Mouse (Mus musculus) urinary bladder, postnatal 10 days (tissue): ENCODE results near the gene Ech1.

Experiments used
- DNase-seq: peaks from one replicate; pipeline ENCODE4 v3.0.0; 2022; ENCODE audit warnings: low spot score

Gene Ech1

GRCm38 (mm10) chr7:28820358-28821260 is 4.4 kb upstream of the Ech1 start:
- DNase-seq: no peak

- no peak for DNase-seq
Observed at GRCm38 (mm10) chr7:28821261-28821831, 3.7 kb upstream of the Ech1 start.

- no peak for DNase-seq
Observed at GRCm38 (mm10) chr7:28822556-28822955, 2.5 kb upstream of the Ech1 start.

DNA sequence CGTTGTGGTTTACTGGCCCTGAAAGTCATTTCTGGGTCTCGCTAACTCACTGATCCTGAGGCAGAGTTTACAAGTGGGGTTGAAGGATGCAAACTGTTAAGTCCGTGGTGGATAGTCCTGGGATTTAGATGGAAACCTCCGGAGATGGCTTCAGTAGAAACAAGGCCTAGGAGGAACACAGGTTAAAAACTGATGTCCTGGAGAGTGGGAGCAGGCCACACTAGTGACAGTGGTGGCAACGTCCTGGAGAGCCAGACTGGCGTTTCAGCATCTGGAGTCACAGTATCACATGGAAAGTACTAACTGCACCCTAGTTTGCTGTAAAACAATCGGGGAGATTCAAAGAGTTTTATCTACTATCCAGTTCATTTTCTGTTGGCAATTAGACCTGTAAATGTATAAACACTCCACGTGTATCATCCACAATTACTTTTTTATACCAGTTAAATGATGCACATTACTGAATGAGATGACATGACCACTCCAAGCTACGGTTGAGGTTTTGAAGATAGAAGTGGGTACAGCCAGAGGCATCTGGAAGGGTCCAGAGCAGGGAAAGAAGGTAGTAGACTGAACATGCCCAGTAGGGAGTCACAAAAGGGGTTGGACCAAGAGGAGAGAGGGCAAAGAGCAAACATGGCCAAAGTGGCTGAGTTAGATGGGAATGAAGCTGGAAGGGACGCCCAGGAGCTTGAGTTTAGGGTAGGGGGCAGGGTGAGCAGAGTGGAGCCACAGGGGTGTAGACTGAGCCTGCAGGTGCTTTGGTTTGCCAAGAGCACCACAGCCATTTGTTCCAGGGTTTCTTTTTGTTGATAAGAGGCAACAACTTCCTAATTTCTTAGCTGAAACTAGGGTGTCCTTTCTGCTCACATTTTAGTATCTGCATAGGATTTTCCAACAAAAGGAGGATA is 1.8 kb upstream of the Ech1 start:
- DNase-seq: no peak

DNA sequence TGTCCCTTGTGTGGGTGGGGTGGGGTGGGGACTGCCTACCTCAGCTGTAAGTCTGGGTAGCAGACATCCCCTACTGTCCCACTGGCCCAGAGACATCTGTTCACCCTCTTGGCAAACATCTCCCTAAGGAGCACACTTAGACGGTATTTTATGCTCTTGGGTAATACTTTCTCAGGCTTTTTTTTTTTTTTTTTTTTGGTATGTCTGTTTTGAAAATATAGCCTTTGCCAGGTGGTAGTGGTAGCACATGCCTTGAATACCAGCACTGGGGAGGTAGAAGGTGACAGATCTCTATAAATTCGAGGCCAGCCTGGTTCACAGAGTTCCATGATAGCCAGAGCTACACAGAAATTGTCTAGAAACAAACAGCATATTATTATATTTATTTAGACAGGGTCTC is 1.1 kb upstream of the Ech1 start:
- no peak for DNase-seq

DNA sequence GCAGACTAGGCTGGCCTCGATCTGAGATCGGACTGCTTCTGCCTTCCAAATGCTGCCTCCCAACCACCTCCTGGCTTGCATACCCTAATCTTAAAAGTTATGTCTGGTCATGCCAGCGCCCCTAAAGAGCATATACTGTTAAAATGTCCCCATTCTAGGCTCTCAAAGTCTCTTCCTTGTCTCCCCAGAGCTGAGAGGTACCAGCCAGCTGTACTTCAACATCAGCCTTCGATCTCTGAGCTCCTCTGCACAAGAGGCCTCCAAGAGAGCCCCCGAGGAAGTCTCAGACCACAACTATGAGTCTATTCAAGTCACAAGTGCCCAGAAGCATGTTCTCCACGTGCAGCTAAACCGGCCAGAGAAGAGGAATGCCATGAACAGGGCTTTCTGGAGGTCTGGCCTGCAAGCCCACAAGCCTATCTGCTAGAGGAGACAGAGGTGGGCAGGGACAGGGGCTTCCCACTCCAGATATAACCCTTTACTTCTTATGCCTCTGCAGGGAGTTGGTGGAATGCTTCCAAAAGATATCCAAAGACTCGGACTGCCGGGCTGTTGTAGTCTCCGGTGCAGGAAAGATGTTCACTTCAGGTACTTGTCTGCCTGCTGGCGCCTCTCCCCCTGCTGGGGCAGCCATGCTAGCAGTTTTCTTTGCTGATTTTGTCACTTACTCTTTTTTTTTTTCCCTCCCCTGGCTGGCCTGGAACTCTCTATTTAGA is 827 bp downstream of the Ech1 start:
- no peak for DNase-seq

- no peak for DNase-seq
Observed at GRCm38 (mm10) chr7:28826402-28826772, 1.4 kb downstream of the Ech1 start.

DNA sequence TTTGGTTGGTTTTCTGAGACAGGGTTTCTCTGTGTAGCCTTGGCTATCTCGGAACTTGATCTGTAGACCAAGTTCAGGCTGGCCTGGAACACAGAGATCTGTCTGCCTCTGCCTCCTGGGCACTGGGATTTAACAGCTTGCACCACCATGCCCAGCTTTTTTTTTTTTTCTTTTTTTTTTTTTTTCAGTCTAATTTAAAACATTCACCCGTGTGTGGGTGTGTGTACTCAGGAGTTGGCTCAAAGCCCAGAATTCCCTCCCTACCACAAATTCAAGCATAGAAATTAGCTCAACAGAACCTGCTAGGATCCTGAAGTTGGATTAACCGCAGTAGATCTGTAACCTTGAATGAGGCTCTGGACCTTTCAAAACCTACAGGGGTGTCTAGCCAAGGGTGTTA is 2.3 kb downstream of the Ech1 start:
- DNase-seq: no peak

DNA sequence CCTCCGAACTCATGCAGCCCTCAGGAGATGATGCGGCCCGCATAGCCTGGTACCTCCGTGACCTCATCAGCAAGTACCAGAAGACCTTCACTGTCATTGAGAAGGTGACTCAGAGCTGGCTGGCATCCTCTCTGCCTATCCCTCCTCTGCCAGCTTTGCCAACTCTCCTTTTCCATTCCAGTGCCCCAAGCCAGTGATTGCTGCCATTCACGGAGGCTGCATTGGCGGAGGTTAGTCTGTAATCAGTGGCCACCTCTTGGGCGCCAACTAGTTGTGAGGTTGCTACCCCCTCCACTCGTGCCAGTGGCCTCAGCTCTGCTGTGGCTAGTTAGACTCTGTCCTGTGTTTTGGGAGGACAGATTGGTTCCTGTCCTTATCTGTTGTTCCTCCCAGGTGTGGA is 4.8 kb downstream of the Ech1 start:
- DNase-seq: no peak

GRCm38 (mm10) chr7:28830981-28831380 is 6.0 kb downstream of the Ech1 start:
- DNase-seq: no peak

DNA sequence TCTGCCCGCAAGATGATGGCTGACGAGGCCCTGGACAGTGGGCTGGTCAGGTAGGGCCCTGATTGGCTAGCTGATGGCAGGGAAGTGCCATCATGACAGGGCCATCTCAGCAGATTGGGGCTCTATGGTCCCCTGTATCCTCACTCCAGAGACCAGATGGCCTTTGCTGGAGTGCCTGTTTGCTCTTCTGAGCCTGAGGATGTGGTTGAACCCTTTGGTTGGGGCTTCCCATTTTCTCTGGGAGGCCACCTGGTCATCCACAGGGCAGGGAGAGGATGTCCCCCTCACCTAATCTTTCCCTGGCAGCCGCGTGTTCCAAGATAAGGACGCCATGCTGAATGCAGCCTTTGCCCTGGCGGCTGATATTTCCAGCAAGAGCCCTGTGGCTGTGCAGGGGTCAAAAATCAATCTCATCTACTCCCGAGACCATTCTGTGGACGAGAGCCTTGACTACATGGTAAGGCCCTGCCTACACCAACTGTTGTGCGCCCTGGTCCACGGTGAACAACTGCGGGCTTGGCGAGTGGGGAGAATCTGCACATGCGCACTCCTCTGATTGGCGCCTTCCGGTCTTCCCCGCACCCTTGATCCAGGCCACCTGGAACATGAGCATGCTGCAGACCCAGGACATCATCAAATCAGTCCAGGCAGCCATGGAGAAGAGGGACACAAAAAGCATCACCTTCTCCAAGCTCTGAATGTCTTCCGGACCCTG is 6.6 kb downstream of the Ech1 start:
- no peak for DNase-seq

- no peak for DNase-seq
Observed at GRCm38 (mm10) chr7:28832137-28832536, 7.1 kb downstream of the Ech1 start.

DNA sequence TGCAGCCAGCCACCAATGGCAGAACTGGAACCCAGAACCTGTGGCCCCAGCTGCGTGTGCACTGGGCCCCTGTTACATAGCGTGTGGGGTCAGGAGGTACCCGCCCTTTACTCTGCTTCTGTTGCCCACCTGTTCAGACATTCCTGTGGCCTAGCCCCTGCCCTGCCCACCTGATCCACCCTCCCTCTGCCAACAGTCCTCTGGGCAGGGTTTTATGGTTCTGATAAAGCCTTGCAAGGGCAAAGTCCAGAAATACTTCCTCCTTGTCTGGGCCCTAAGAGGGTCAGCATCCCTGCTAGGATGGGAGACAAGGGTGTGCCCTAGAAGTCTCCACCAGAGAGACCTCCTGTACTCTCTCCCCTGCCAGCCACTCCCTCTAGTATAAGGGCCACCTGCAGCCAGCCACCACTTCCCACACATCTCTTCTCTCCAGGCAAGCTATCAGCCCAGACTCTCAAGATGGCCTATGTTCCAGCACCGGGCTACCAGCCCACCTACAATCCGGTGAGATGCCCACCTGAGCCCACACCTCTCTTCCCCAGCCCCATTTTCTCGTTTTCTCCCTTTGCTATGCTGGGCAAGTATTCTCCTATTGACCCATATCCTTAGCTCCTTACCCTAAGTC is 8.8 kb downstream of the Ech1 start, which contains the start of gene Lgals4:
Gene Lgals4 (plus strand): TSS at position 132 of the 625 bp plus-strand sequence.
- no peak for DNase-seq

GRCm38 (mm10) chr7:28836936-28837335 is 11.9 kb downstream of the Ech1 start:
- DNase-seq: no peak

GRCm38 (mm10) chr7:28838331-28838730 is 13.3 kb downstream of the Ech1 start:
- no peak for DNase-seq

DNA sequence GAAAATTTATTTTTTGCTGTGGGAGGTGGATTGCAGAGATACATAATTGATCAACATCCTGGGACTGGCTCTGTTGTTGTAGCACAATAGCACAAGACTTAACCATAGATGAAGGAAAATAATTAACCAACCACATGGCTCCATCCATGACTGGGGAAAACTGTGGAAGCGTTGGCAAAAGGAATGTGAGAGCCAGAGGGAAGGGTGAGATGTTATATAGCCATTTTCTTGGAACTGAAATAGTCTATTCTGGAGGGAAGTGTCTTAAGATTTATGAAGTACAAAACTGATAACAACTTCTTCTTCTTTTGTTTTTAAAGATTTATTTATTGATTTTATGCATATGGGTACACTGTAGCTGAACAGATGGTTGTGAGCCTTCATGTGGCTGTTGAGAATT is 22.3 kb downstream of the Ech1 start:
- DNase-seq: no peak

DNA sequence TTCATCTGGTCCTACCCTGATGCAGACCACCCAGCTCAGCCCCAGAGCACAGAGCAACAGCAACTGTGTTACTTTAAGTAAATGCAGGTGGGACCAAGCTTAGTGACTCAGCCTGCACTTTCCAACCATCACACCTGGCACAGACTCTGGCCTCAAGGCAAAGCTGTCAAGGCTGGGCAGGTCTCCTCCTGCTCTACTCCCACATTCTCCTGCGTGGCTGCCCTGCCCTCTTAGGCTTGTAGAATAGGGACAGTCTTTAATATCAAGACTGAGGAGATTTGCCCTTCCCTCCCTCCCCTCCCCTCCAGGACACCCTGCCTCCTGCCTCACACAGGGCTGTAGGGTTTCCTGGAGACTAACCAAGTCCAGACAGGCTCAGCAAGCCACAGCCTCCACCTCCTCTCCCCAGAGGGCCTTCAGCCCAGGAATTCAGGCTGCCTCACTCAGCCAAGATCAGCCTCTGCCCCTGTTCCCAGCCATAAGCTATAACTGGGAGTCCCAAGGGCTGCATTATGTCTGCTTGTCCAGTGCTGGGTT is 24.8 kb downstream of the Ech1 start:
- DNase-seq: no peak

- no peak for DNase-seq
Observed at GRCm38 (mm10) chr7:28850642-28851041, 25.6 kb downstream of the Ech1 start.

DNA sequence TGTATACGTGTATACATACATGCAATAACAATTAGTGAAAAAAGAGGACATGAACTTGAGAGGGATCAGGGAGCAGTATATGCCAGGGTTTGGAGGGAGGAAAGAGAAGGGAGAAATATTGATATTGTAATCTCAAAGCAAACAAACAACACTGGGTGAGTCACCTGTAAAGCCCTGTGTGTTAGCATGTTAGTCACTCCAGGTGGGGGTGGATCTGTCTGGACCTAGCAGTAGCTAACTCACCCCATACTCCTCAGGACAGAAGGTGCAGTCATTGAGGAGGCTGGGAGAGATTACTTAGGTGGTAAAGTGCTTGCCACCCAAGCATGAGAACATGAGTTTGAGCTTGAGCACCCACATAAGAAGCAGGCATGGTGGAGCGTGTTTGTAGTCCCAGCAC is 34.9 kb downstream of the Ech1 start:
- DNase-seq: no peak

DNA sequence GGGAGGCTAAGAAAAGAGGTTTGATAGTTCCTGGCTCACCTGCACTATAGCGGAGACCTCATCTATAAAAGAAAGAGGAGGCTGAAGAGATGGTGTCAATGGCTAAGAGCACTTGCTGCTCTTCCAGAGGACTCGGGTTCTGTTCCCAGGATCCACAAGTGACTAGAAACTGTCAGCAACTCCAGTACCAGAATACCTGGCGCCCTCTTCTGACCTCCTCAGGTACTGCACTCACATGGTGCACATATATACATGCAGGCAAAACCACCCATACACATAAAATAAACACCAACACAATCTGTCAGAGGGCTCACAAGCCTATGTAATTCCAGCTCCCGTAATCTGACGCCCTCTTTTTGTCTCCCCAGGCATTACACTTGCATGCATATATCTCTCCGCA is 35.9 kb downstream of the Ech1 start:
- DNase-seq: no peak
